Mouse (Mus musculus) liver, adult 2 months (tissue): ENCODE results near the gene Cabp4.

Experiments used
- CTCF ChIP-seq: fragments of 200-500 bp; IDR thresholded peaks from 2 replicates; pipeline ENCODE4 v1.5.1; 2011; ENCODE audit warnings: low read depth, low read length, control low read depth
- POLR2A ChIP-seq: fragments of 200-500 bp; IDR thresholded peaks from 2 replicates; pipeline ENCODE4 v1.6.1; 2011; ENCODE audit warnings: low read length, control low read depth; ENCODE audit not compliant: insufficient read depth; ENCODE audit errors: extremely low read depth

GRCm38 (mm10) chr19:4139446-4139845 lies 4.4 kb downstream of the Cabp4 start, which contains the start of gene Gpr152:
- TF ChIP-seq CTCF, result no peak
- no peak for TF ChIP-seq POLR2A
